Mouse (Mus musculus): ENCODE results near the gene Opcml. TPM values are rescaled to one million over a fixed set of nuclear protein-coding genes. Genes with fewer than 3 reads are reported as not detected.

Gene Opcml
- polyA plus RNA-seq, 1 experiment, result 0.02 TPM

DNA sequence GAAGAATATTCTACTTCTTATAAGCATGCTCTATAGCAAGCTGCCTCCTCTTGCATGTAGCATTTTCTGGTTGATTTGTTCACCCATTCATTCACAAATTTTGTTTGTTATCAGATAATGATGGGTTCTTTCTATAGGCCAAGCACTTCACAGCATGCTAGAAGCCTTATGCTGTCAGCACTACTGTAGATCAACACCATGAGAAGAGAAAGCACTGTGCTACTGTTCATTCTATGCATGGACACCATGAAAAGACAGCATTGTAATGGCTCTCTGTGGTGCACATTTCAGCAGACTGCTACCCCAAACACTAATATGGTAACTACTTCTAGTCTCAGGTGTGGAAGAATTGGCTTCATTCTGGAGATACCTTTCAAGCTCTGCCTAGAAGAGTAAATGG lies 527.3 kb downstream of the Opcml start:
- Histone ChIP-seq H3K36me3 (ENCODE audit: control insufficient read depth, insufficient read depth, low read length) (no peaks in the 10 kb centered on the region), H3K27ac (ENCODE audit: insufficient read depth, low read length) (no peak overlapping the region), H3K4me3 (ENCODE audit: extremely low read depth, insufficient read depth, insufficient read length) (no peak overlapping the region), H3K27me3 (ENCODE audit: control insufficient read depth, insufficient read depth, low read length) (no peaks in the 10 kb centered on the region), H3K4me1 (ENCODE audit: control insufficient read depth, insufficient read depth, insufficient read length) (no peaks in the 10 kb centered on the region)
- no peak for DNase-seq (ENCODE audit: low read depth in 1 of 2, low spot score in 2 of 2)
- no peak for TF ChIP-seq POLR2A (IDR thresholded peaks at IDR 0.05; ENCODE audit: low read depth, low read length)
- TF ChIP-seq CTCF (IDR thresholded peaks at IDR 0.05; ENCODE audit: extremely low read depth, insufficient read depth, insufficient read length, insufficient replicate concordance), result no peak

GRCm38 (mm10) chr9:28319021-28319755 lies 528.6 kb downstream of the Opcml start:
- 77% methylated on average over 4 of the region's 4 CpGs for WGBS
- no peak overlapping the region for H3K27ac ChIP-seq (ENCODE audit: insufficient read depth, low read length)
- no peaks in the 10 kb centered on the region for H3K27me3 ChIP-seq (ENCODE audit: control insufficient read depth, insufficient read depth, low read length)
- no peak for DNase-seq (ENCODE audit: low read depth in 1 of 2, low spot score in 2 of 2)
- no peaks in the 10 kb centered on the region for H3K36me3 ChIP-seq (ENCODE audit: control insufficient read depth, insufficient read depth, low read length)
- H3K4me1 ChIP-seq (ENCODE audit: control insufficient read depth, insufficient read depth, insufficient read length), result no peaks in the 10 kb centered on the region
- H3K4me3 ChIP-seq (ENCODE audit: extremely low read depth, insufficient read depth, insufficient read length), result no peak overlapping the region
- TF ChIP-seq CTCF (IDR thresholded peaks at IDR 0.05; ENCODE audit: extremely low read depth, insufficient read depth, insufficient read length, insufficient replicate concordance) (no peak), POLR2A (IDR thresholded peaks at IDR 0.05; ENCODE audit: low read depth, low read length) (no peak)

DNA sequence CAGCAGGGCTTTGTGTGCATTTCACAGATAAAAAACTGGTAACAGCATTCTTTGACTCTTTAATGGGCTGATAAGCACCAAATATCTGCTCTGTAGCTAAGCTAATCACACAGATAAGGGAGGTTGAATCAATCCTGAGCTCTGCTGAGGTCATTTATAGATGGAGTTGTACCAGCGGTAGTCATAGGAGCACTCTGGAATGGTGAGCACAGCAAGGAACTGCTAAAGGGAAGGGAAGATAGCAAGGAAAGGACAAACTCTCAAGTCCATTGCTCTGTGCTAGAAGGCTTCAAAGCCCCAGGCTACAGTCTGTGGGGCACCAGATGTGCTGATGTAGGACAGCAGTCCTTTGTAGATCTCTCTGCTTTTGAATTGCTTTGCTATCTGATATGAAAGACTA lies 529.2 kb downstream of the Opcml start:
- TF ChIP-seq POLR2A (IDR thresholded peaks at IDR 0.05; ENCODE audit: low read depth, low read length) (no peak), CTCF (IDR thresholded peaks at IDR 0.05; ENCODE audit: extremely low read depth, insufficient read depth, insufficient read length, insufficient replicate concordance) (no peak)
- no peak overlapping the region for H3K4me3 ChIP-seq (ENCODE audit: extremely low read depth, insufficient read depth, insufficient read length)
- DNase-seq (ENCODE audit: low read depth in 1 of 2, low spot score in 2 of 2), result no peak
- WGBS, result 72% methylated on average over 1 of the region's 1 CpGs
- no peak overlapping the region for H3K27ac ChIP-seq (ENCODE audit: insufficient read depth, low read length)
- no peaks in the 10 kb centered on the region for H3K27me3 ChIP-seq (ENCODE audit: control insufficient read depth, insufficient read depth, low read length)
- no peaks in the 10 kb centered on the region for H3K36me3 ChIP-seq (ENCODE audit: control insufficient read depth, insufficient read depth, low read length)
- H3K4me1 ChIP-seq (ENCODE audit: control insufficient read depth, insufficient read depth, insufficient read length), result no peaks in the 10 kb centered on the region

DNA sequence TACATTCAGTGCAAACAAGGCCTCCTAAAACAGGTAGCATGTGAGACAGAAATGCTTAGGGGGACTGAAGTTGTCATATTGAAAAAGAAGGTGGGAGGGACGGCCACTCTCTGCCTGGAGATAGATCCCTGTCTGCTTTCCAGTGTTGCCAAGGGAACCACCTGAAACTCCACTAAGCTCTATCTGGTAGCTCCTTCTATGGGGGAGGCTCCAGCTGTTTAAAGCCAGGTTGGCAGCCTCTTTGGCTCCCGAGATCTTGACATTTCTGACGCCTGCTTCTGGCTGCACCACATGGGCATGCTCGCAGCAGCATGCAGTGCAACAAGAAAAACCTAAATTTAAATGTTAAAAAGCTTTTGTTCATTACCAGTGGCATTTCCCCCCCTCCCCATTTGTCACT lies 537.4 kb downstream of the Opcml start:
- Histone ChIP-seq H3K4me1 (ENCODE audit: control insufficient read depth, insufficient read depth, insufficient read length) (no peaks in the 10 kb centered on the region), H3K36me3 (ENCODE audit: control insufficient read depth, insufficient read depth, low read length) (no peaks in the 10 kb centered on the region), H3K27ac (ENCODE audit: insufficient read depth, low read length) (no peak overlapping the region), H3K4me3 (ENCODE audit: extremely low read depth, insufficient read depth, insufficient read length) (no peak overlapping the region), H3K27me3 (ENCODE audit: control insufficient read depth, insufficient read depth, low read length) (no peaks in the 10 kb centered on the region)
- TF ChIP-seq POLR2A (IDR thresholded peaks at IDR 0.05; ENCODE audit: low read depth, low read length) (no peak), CTCF (IDR thresholded peaks at IDR 0.05; ENCODE audit: extremely low read depth, insufficient read depth, insufficient read length, insufficient replicate concordance) (no peak)
- no peak for DNase-seq (ENCODE audit: low read depth in 1 of 2, low spot score in 2 of 2)
- WGBS, result 67% methylated on average over 4 of the region's 4 CpGs

- Histone ChIP-seq H3K4me1 (ENCODE audit: control insufficient read depth, insufficient read depth, insufficient read length) (no peaks in the 10 kb centered on the region), H3K27me3 (ENCODE audit: control insufficient read depth, insufficient read depth, low read length) (no peaks in the 10 kb centered on the region), H3K36me3 (ENCODE audit: control insufficient read depth, insufficient read depth, low read length) (no peaks in the 10 kb centered on the region), H3K4me3 (ENCODE audit: extremely low read depth, insufficient read depth, insufficient read length) (no peak overlapping the region), H3K27ac (ENCODE audit: insufficient read depth, low read length) (no peak overlapping the region)
- DNase-seq (ENCODE audit: low read depth in 1 of 2, low spot score in 2 of 2), result no peak
- 84% methylated on average over 2 of the region's 2 CpGs for WGBS
- TF ChIP-seq POLR2A (IDR thresholded peaks at IDR 0.05; ENCODE audit: low read depth, low read length) (no peak), CTCF (IDR thresholded peaks at IDR 0.05; ENCODE audit: extremely low read depth, insufficient read depth, insufficient read length, insufficient replicate concordance) (no peak)
Observed at GRCm38 (mm10) chr9:28328434-28328833, 537.9 kb downstream of the Opcml start.

DNA sequence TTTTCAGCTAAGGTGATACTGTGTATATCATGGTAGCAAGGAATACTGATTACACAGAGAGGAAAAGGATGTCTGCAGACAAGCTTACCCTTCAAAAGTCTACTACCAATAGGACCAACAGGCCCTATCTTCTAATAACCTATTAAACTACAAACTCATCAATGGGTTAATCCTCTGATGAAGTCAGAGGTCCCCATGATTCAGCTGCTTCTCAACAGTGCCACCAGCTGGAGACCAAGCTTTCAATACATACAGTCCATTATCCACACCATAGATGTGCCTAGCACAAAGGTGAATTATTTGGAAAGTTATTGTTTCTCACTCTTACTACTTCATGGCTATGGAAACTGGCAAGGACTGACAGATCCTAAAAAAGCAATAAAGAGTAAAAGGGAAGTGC lies 538.9 kb downstream of the Opcml start:
- no peak for TF ChIP-seq POLR2A (IDR thresholded peaks at IDR 0.05; ENCODE audit: low read depth, low read length)
- TF ChIP-seq CTCF (IDR thresholded peaks at IDR 0.05; ENCODE audit: extremely low read depth, insufficient read depth, insufficient read length, insufficient replicate concordance), result no peak
- Histone ChIP-seq H3K4me1 (ENCODE audit: control insufficient read depth, insufficient read depth, insufficient read length) (no peaks in the 10 kb centered on the region), H3K27me3 (ENCODE audit: control insufficient read depth, insufficient read depth, low read length) (no peaks in the 10 kb centered on the region), H3K4me3 (ENCODE audit: extremely low read depth, insufficient read depth, insufficient read length) (no peak overlapping the region), H3K36me3 (ENCODE audit: control insufficient read depth, insufficient read depth, low read length) (no peaks in the 10 kb centered on the region), H3K27ac (ENCODE audit: insufficient read depth, low read length) (no peak overlapping the region)
- DNase-seq (ENCODE audit: low read depth in 1 of 2, low spot score in 2 of 2), result no peak

GRCm38 (mm10) chr9:28336511-28337208 lies 546.1 kb downstream of the Opcml start:
- H3K27me3 ChIP-seq (ENCODE audit: control insufficient read depth, insufficient read depth, low read length), result no peaks in the 10 kb centered on the region
- no peak overlapping the region for H3K27ac ChIP-seq (ENCODE audit: insufficient read depth, low read length)
- TF ChIP-seq CTCF (IDR thresholded peaks at IDR 0.05; ENCODE audit: extremely low read depth, insufficient read depth, insufficient read length, insufficient replicate concordance) (no peak), POLR2A (IDR thresholded peaks at IDR 0.05; ENCODE audit: low read depth, low read length) (no peak)
- 48% methylated on average over 10 of the region's 10 CpGs for WGBS
- no peaks in the 10 kb centered on the region for H3K4me1 ChIP-seq (ENCODE audit: control insufficient read depth, insufficient read depth, insufficient read length)
- H3K4me3 ChIP-seq (ENCODE audit: extremely low read depth, insufficient read depth, insufficient read length), result no peak overlapping the region
- DNase-seq (ENCODE audit: low read depth in 1 of 2, low spot score in 2 of 2), result no peak
- no peaks in the 10 kb centered on the region for H3K36me3 ChIP-seq (ENCODE audit: control insufficient read depth, insufficient read depth, low read length)

Measured in spleen, adult 2 months (tissue).